Mouse (Mus musculus) MEL (cell line): ENCODE measurements around the gene Fyb. TPM values are rescaled to one million over a fixed set of nuclear protein-coding genes. Genes with fewer than 3 reads are reported as not detected.

Experiments used
- DNase-seq: peaks from one replicate; pipeline ENCODE4 v3.0.0; 2011; ENCODE audit warnings: low read depth, low spot score
- H3K27ac ChIP-seq: 2 replicates; pipeline ENCODE4 v1.5.1; 2012; ENCODE audit warnings: low read depth, mild to moderate bottlenecking, control low read depth, low read length, moderate library complexity; ENCODE audit not compliant: control insufficient read depth
- H3K27me3 ChIP-seq, 2 experiments: fragments of 150-350 bp in 1 of 2; sonication (generic) in 1 of 2; 2 replicates each; pipeline ENCODE4 v1.6.1; 2012; ENCODE audit warnings: low read length in 2 of 2, mild to moderate bottlenecking in 2 of 2, improper control_type of control experiment in 1 of 2, moderate library complexity in 1 of 2; ENCODE audit not compliant: insufficient read depth in 2 of 2, control insufficient read depth in 1 of 2
- H3K36me3 ChIP-seq, 2 experiments: 2 replicates each; pipeline ENCODE4 v1.6.1; 2012 to 2014; ENCODE audit warnings: low read length in 2 of 2, improper control_type of control experiment in 1 of 2, inconsistent platforms in 1 of 2, mild to moderate bottlenecking in 1 of 2; ENCODE audit not compliant: insufficient read depth in 2 of 2, control insufficient read depth in 1 of 2
- H3K4me1 ChIP-seq, 2 experiments: fragments of 150-350 bp in 1 of 2; sonication (generic) in 1 of 2; 2 replicates each; pipeline ENCODE4 v1.6.1; 2012; ENCODE audit warnings: low read length in 2 of 2, improper control_type of control experiment in 1 of 2, mild to moderate bottlenecking in 1 of 2; ENCODE audit not compliant: insufficient read depth in 2 of 2, control insufficient read depth in 1 of 2
- H3K4me3 ChIP-seq, 2 experiments: fragments of 150-350 bp in 1 of 2; sonication (generic) in 1 of 2; 2 replicates each; pipeline ENCODE4 v1.5.1; 2012; ENCODE audit warnings: low read depth in 2 of 2, low read length in 2 of 2, mild to moderate bottlenecking in 2 of 2, moderate library complexity in 2 of 2, control low read depth in 1 of 2, improper control_type of control experiment in 1 of 2; ENCODE audit not compliant: control insufficient read depth in 1 of 2, insufficient read depth in 1 of 2
- H3K79me2 ChIP-seq: 2 replicates; pipeline ENCODE4 v1.6.1; 2012; ENCODE audit warnings: mild to moderate bottlenecking, low read length, moderate library complexity; ENCODE audit not compliant: control insufficient read depth, poor library complexity, insufficient read depth
- H3K9ac ChIP-seq: 2 replicates; pipeline ENCODE4 v1.6.1; 2012; ENCODE audit warnings: low read depth, mild to moderate bottlenecking, control low read depth, low read length, moderate library complexity; ENCODE audit not compliant: control insufficient read depth, poor library complexity, severe bottlenecking
- H3K9me3 ChIP-seq: fragments of 150-350 bp; sonication (generic); replicated peaks from 2 replicates; pipeline ENCODE4 v1.6.1; 2012; ENCODE audit warnings: mild to moderate bottlenecking, low read length, improper control_type of control experiment, moderate library complexity; ENCODE audit not compliant: insufficient read depth
- BHLHE40 ChIP-seq: IDR thresholded peaks from 2 replicates; pipeline ENCODE4 v1.6.1; 2012; ENCODE audit warnings: low read depth, mild to moderate bottlenecking, inconsistent platforms, low read length, improper control_type of control experiment, borderline replicate concordance
- ELF1 ChIP-seq: IDR thresholded peaks from 2 replicates; pipeline ENCODE4 v1.6.1; 2014; ENCODE audit warnings: low read depth, mild to moderate bottlenecking, inconsistent platforms, low read length, improper control_type of control experiment, moderate library complexity
- GABPA ChIP-seq: IDR thresholded peaks from 2 replicates; pipeline ENCODE4 v1.6.1; 2012; ENCODE audit warnings: low read depth, mild to moderate bottlenecking, inconsistent platforms, low read length, improper control_type of control experiment, moderate library complexity
- MAFK ChIP-seq: IDR thresholded peaks from 2 replicates; pipeline ENCODE4 v1.6.1; 2011; ENCODE audit warnings: low read depth, mild to moderate bottlenecking, low read length, improper control_type of control experiment, borderline replicate concordance
- MAX ChIP-seq: IDR thresholded peaks from 2 replicates; pipeline ENCODE4 v1.6.1; 2011; ENCODE audit warnings: low read length, improper control_type of control experiment
- MXI1 ChIP-seq: IDR thresholded peaks from 2 replicates; pipeline ENCODE4 v1.6.1; 2011; ENCODE audit warnings: mild to moderate bottlenecking, low read depth, low read length, improper control_type of control experiment
- MYC ChIP-seq: IDR thresholded peaks from 2 replicates; pipeline ENCODE4 v1.6.1; 2011; ENCODE audit warnings: low read depth, mild to moderate bottlenecking, low read length, improper control_type of control experiment, moderate library complexity
- POLR2A ChIP-seq, 2 experiments: IDR thresholded peaks; 2 replicates each; pipeline ENCODE4 v1.6.1; 2011 to 2012; ENCODE audit warnings: low read length in 2 of 2, mild to moderate bottlenecking in 2 of 2, control low read depth in 1 of 2, improper control_type of control experiment in 1 of 2, low read depth in 1 of 2, moderate library complexity in 1 of 2; ENCODE audit not compliant: control insufficient read depth in 1 of 2, insufficient read depth in 1 of 2, poor library complexity in 1 of 2
- SIN3A ChIP-seq: IDR thresholded peaks from 2 replicates; pipeline ENCODE4 v1.6.1; 2012; ENCODE audit warnings: low read length, improper control_type of control experiment, inconsistent platforms
- SMC3 ChIP-seq: IDR thresholded peaks from 2 replicates; pipeline ENCODE4 v1.6.1; 2011; ENCODE audit warnings: low read depth, low read length, improper control_type of control experiment
- TAL1 ChIP-seq: IDR thresholded peaks from 2 replicates; pipeline ENCODE4 v1.6.1; 2012; ENCODE audit warnings: mild to moderate bottlenecking, inconsistent platforms, low read length, moderate library complexity, mixed read lengths
- TCF12 ChIP-seq: IDR thresholded peaks from 2 replicates; pipeline ENCODE4 v1.6.1; 2014; ENCODE audit warnings: low read depth, mild to moderate bottlenecking, inconsistent platforms, low read length, improper control_type of control experiment, moderate library complexity
- ZKSCAN1 ChIP-seq: IDR thresholded peaks from 2 replicates; pipeline ENCODE4 v1.6.1; 2012; ENCODE audit warnings: low read depth, mild to moderate bottlenecking, inconsistent platforms, low read length, improper control_type of control experiment, moderate library complexity
- polyA plus RNA-seq, 2 experiments: library from polyadenylated mRNA; stranded (reverse) in 1 of 2; unstranded in 1 of 2; fragments of >175 nt in 1 of 2; fragments of >200 nt in 1 of 2; gene quantifications; 2 replicates each; pipeline versions ENCODE4 v1.2.1 to v1.2.4; 2012; ENCODE audit warnings: low replicate concordance in 2 of 2, low read depth in 1 of 2; ENCODE audit not compliant: insufficient read length in 2 of 2, insufficient read depth in 1 of 2, missing spikeins in 1 of 2
- total RNA-seq: library from RNA; depleted of rRNA; stranded (reverse); fragments of 300-350 nt; gene quantifications from 2 replicates; pipeline ENCODE4 v1.2.3, GENCODE M21; 2012

Fyb gene
- total and polyA plus RNA-seq, 3 experiments = 175 to 208 TPM; not detected in 1

- H3K4me3 ChIP-seq = peak overlapping the region; percentile 91 to 95
- H3K4me1 ChIP-seq = peaks cover 18 to 35% of the 10 kb centered on the region in 2 experiments
- H3K27ac ChIP-seq = peak overlapping the region; percentile 73
- H3K36me3 ChIP-seq = peaks cover 0 to 57% of the 10 kb centered on the region in 2 experiments; a peak in 2 of 4 replicates
- no peak for TF ChIP-seq GABPA
- TF ChIP-seq SIN3A = peak; percentile 26; the same call in 1 of the 2 replicates
- no peak for TF ChIP-seq SMC3
- peak overlapping the region; percentile 100 for H3K9ac ChIP-seq
- H3K79me2 ChIP-seq = peaks cover 60% of the 10 kb centered on the region
- DNase-seq = peak; percentile 45
- H3K9me3 ChIP-seq = no peaks in the 10 kb centered on the region
- H3K27me3 ChIP-seq = no peaks in the 10 kb centered on the region
Observed at GRCm38 (mm10) chr15:6708526-6709441, 186.1 kb downstream of the Fyb start.

GRCm38 (mm10) chr15:6709618-6710017 is 187.0 kb downstream of the Fyb start:
- Histone ChIP-seq H3K36me3 (peaks cover under 1 to 61% of the 10 kb centered on the region in 2 experiments), H3K9me3 (no peaks in the 10 kb centered on the region), H3K4me3 (peak overlapping the region; percentile 91 to 95), H3K27ac (0 out of 2 replicates have a peak overlapping the region, but pooled peaks have one; percentile 51), H3K27me3 (no peaks in the 10 kb centered on the region), H3K79me2 (peaks cover 67% of the 10 kb centered on the region), H3K9ac (peak overlapping the region; percentile 100), H3K4me1 (peaks cover 19 to 38% of the 10 kb centered on the region in 2 experiments)
- TF ChIP-seq SIN3A = peak; percentile 39; the same call in 1 of the 2 replicates
- TF ChIP-seq MYC = 0 out of 2 replicates have a peak, but pooled peaks have one; percentile 12
- no peak for TF ChIP-seq ZKSCAN1
- TF ChIP-seq MAX = peak; percentile 61; the same call in 1 of the 2 replicates
- TF ChIP-seq MXI1 = peak; percentile 73
- TF ChIP-seq MAFK = no peak
- no peak for DNase-seq

GRCm38 (mm10) chr15:6710341-6710740 is 187.7 kb downstream of the Fyb start:
- Histone ChIP-seq H3K79me2 (peaks cover 74% of the 10 kb centered on the region), H3K4me1 (peaks cover 25 to 40% of the 10 kb centered on the region in 2 experiments)
- DNase-seq = no peak
- TF ChIP-seq TCF12 = no peak
- no peak for TF ChIP-seq TAL1
- no peak for TF ChIP-seq MYC
- no peak for TF ChIP-seq BHLHE40
- TF ChIP-seq POLR2A (IDR thresholded peaks at IDR 0.05; ENCODE audit: control insufficient read depth in 1 of 2, insufficient read depth in 1 of 2, low read depth in 1 of 2, low read length in 2 of 2, poor library complexity in 1 of 2) = no peak
- TF ChIP-seq ELF1 = no peak
- TF ChIP-seq, all 39 proteins: peak for 0
- peaks cover 4 to 62% of the 10 kb centered on the region in 2 experiments for H3K36me3 ChIP-seq
- H3K27me3 ChIP-seq = no peaks in the 10 kb centered on the region
- H3K27ac ChIP-seq = no peak overlapping the region
- H3K9ac ChIP-seq = no peak overlapping the region
- no peaks in the 10 kb centered on the region for H3K9me3 ChIP-seq
- no peak overlapping the region; a peak in 1 of 4 replicates for H3K4me3 ChIP-seq
